Mouse (Mus musculus): Measurements from ENCODE around the gene Tmem37. TPM values are rescaled to one million over a fixed set of nuclear protein-coding genes. Genes with fewer than 3 reads are reported as not detected.

Tmem37 gene
- total RNA-seq, 2 experiments from 2014 or later, result 1.1 TPM

DNA sequence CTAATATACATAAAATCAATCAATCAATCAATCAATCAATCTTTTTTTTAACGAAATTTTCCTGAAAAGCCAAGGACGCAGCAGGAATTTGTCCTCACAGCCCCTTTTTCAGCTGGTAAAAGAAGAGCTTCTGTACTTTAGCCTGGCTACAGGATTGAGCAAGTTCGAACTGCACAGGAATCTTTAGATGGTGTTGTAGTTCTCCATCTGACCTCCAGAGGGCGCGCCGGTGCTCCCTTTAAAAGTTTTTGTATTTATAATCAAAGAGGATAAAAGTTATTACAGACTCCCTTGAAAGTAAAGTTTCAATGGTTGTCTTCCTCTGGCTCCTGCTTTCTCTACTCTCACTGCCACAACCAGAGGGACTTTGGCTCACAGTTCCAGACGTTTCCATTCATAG, 24.5 kb upstream of the Tmem37 start:
- DNase-seq (ENCODE audit: low spot score in 2 of 2), result peak; percentile 46 to 65
- intact Hi-C loops (cut with DNase I), result loop anchor here (2.0 kb wide), 1 partner anchor 48 kb away; no protein-coding TSS in a partner anchor

- DNase-seq (ENCODE audit: low spot score in 2 of 2), result no peak
- intact Hi-C loops (cut with DNase I), result no loop called here
Measured at GRCm38 (mm10) chr1:120094920-120095319, 21.0 kb upstream of the Tmem37 start.

DNA sequence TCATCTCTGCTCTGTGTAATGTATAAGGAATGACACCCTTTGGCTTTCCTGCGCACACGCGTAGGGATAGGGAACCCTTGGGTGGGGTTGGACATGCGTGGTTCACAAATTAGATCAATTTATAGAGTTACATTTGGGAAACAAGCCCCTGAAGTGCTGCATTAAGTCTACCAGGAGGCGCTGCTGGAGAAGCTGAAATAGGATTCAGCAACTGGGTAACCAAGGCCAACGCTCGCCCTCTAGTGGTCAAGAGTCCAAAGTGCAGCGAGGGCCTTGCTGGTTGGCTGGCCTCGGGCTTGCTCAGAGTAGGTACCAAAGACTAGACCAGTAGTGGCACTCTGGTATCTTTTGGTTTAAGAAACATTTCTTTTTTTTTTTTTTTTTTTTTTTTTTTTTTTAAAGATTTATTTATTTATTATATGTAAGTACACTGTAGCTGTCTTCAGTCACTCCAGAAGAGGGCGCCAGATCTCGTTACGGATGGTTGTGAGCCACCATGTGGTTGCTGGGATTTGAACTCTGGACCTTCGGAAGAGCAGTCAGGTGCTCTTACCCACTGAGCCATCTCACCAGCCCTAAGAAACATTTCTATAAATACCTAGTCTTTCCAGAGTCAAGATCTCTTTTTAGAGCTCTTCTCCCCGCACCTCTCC, 19.7 kb upstream of the Tmem37 start:
- DNase-seq (ENCODE audit: low spot score in 2 of 2), result peak; percentile 78 to 83
- intact Hi-C loops (cut with DNase I), result loop anchor here (1.0 kb wide), 1 partner anchor 60 kb away; no protein-coding TSS in a partner anchor

DNA sequence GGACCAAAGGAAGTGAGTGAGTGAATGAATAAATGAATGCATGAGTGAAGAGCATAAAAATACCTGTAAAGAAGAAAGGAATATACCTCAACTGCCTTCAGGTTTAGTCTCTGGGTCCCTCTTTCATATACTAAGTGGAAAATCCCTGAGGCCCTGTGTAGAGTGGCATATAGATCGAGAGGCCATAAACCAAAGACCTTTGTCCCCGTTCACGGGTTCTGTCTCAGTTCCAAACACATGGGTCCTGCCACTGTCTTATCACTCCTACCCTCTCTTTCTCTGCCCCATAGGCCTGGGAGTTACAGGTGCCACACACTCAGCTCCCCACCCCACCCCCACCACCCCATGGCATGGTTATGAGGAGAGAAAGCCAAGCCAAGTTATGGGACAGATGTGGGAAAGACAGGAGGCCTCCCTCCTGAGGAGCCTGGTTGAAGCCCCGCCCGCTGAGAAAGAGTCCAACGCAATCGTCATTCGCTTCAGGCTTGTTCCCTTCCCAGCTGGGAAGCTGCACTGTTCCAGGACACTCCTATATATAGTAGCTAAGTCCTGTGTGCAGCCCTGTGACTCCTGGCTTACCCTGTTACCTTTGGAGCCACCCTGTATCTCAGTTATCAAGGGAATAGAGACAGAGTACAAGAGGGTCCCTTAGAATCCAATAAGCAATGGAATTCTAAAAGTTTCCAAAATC, 17.2 kb upstream of the Tmem37 start:
- no peak for DNase-seq (ENCODE audit: low spot score in 2 of 2)
- intact Hi-C loops (cut with DNase I), result no loop called here

- intact Hi-C loops (cut with DNase I), result no loop called here
- DNase-seq (ENCODE audit: low spot score in 2 of 2), result no peak
Measured at GRCm38 (mm10) chr1:120089180-120089579, 15.3 kb upstream of the Tmem37 start.

DNA sequence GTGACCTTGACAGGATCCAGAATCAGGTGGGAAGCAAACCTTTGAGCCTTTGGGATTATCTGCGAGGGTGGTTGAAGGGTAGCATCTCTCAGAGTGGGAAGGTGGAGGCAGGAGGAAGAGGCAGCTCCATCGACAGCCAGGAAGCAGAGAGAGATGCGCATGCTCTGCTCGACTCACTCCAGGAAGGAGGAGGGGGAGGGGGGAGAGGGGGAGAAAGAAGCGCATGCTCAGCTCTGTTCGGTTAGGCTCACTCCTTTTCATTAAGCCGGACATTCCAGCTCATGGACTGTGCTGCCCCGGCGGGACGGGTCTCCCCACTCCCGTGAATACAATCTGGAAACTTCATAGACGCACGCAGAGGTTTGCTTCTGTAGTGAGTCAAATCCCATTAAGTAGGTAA, 12.8 kb upstream of the Tmem37 start:
- intact Hi-C loops (cut with DNase I), result no loop called here
- no peak for DNase-seq (ENCODE audit: low spot score in 2 of 2)

GRCm38 (mm10) chr1:120085696-120086095, 11.8 kb upstream of the Tmem37 start:
- DNase-seq (ENCODE audit: low spot score in 2 of 2), result no peak

DNA sequence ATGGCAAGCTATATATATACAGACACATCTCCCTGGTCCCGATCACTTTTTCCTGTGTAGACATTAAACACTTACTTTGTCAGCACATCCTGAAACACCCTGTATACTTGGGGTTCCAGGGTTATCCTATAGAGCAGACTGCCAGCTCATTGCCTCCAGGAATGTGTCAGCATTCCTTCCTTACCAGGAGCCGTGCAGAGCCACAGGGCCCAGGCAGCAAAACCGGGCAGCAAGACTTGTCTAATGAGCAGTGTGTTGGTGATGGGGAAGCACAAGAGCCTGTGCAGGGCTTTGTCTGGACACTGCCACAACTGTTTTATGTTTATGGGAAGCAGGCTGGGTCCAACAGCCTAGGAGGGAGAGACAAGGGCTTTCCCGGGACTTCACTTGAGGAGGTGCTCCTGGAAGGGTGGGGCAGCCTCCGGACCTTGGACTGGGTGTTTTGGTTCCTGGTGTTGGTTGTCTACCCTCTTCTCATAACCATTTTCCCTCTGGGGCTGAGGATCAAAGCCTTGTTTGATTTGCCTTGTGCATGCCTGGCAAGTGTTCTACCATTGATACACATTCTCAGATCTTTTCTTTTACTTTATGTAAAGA, 10.1 kb upstream of the Tmem37 start:
- no peak for DNase-seq (ENCODE audit: low spot score in 2 of 2)
- intact Hi-C loops (cut with DNase I), result no loop called here

More at GRCm38 (mm10) chr1:120085696-120086095, 11.8 kb upstream of the Tmem37 start:
- intact Hi-C loops (cut with DNase I), result no loop called here

DNA sequence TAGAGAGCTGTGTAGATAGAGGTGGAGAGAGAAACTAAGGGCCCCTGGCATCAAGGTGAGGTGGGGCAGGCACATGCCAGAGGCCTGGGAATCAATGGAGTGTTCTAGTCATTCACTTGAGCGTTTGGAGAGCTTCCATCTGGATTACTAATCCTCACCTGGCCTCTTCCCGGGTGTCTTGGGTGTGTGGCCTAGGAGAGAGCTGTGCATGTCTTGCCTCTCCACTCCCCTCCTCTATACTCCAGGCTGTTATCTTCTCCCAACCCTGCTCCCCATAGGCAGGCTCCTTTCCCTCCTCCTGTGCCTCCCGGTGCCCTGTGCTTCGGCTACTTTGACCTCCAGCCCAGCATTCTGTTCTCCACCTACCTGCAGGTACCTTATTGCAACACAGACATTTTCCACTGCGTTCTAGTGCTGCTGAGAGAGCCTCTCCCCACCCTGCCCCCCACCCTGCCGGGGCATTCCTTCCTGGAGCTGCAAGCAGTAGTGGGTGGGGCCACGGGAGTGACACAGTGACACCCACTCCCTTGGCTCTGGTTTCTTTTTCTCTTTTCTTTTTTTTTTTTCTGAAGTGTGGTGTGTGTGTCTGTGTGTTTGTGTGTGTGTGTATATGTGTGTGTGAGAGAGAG, 9.2 kb upstream of the Tmem37 start:
- intact Hi-C loops (cut with DNase I), result no loop called here
- no peak for DNase-seq (ENCODE audit: low spot score in 2 of 2)

DNA sequence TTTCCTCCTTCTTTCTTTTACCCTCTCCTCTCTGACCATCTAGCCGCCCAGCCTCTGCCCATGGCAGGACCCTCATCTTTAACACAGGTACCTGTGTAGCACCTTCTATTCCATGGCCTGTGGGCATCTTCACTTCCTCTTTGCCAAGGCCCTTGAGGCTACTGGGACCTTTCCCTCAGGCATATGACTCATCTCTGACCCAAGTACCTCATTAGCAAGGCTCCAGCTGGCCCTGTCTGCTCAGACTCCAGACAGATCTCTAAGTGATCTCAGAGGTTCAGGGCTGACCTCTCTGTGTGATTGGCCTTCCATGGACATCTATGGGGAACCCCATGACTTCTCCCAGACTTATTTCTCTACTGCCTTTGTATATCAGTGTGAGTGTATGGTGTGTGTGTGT, 6.8 kb upstream of the Tmem37 start:
- no peak for DNase-seq (ENCODE audit: low spot score in 2 of 2)
- intact Hi-C loops (cut with DNase I), result no loop called here

GRCm38 (mm10) chr1:120077746-120078410, 4.0 kb upstream of the Tmem37 start:
- intact Hi-C loops (cut with DNase I), result no loop called here

DNA sequence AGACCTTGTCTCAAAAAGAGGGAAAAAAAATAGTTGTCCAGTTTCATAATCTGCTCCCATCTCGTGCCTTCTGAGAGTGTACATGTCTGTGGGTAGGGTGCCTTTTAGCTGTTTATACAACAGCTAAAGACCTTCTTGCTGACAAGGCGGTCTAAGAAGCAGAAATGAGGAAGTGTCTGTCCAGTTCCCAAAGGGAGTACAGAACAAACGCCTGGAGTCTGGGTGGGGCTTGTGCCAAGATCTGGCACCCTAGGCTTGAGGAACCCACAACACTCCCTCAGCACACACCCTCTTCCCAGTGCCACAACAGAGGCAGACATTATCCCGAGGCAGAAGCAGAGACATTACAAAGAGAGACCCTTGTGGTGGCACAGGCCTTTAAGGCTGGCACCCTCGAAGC, 1.6 kb upstream of the Tmem37 start:
- DNase-seq (ENCODE audit: low spot score in 2 of 2), result no peak
- intact Hi-C loops (cut with DNase I), result no loop called here

More at GRCm38 (mm10) chr1:120077746-120078410, 4.0 kb upstream of the Tmem37 start:
- no peak for DNase-seq (ENCODE audit: low spot score in 2 of 2)

- intact Hi-C loops (cut with DNase I), result no loop called here
- DNase-seq (ENCODE audit: low spot score in 2 of 2), result no peak
Measured at GRCm38 (mm10) chr1:120074931-120075330, 1.1 kb upstream of the Tmem37 start.

DNA sequence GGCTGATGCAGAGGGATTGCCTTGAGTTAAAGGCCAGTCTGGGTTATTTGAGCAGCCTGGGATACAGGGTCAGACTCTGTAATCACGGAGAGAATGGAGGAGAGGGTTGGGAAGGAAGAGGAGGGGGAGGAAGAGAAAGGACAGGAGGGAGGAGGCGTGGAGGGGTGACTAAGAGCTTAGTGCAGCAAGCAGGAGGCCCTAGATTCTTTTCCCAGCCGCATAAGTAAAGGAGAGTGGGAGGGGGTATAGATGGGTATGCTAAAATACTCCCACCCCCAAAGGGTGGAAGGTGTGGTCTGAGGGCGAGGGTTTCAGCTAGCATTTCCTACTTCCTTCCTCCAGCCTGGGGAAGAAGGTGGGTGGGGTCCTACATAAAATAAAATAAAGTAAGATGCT, 431 bp upstream of the Tmem37 start:
- intact Hi-C loops (cut with DNase I), result no loop called here

DNA sequence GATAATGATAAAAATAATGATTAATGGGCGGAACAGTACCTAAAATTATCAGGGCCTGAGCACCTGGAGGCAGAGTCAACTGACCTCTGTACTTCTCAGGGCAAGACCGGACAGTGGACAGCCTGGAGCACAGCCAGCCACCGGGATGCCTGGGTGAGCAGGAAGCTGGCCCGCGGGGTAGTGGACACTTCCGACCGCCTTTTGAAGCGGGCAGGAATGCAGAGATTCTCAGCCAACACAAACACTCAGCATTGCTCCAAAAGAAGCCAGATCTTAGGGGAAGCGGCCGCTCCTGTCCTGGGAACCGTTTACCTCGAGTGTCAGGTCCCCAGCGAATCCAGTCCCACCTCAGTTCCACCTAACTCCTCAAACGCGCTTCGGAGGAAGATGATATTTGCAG, 974 bp downstream of the Tmem37 start:
- intact Hi-C loops (cut with DNase I), result no loop called here
- DNase-seq (ENCODE audit: low spot score in 2 of 2), result no peak

More for the DNA sequence above, 431 bp upstream of the Tmem37 start:
- DNase-seq (ENCODE audit: low spot score in 2 of 2), result no peak

DNA sequence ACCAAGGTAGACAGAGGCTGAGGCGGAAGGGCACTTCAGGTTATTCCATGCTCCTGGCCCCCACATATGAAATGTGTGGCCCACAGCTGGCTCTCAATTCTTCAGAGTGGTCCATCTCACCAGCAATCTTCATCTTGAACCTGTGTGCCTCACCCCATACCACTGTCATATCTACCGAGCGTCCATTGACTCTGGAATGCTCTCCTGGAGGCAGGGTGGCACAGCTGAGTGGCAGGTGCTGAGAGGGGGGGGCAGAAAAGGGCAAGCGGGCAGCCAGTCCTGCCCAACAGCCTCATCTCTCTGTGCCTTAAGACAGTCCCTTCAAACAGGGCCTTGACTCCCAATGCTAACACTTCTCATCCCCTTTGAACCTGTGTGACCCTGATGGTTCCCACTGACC, 2.7 kb downstream of the Tmem37 start:
- intact Hi-C loops (cut with DNase I), result no loop called here
- no peak for DNase-seq (ENCODE audit: low spot score in 2 of 2)

- DNase-seq (ENCODE audit: low spot score in 2 of 2), result no peak
- intact Hi-C loops (cut with DNase I), result no loop called here
Measured at GRCm38 (mm10) chr1:120070168-120070567, 3.7 kb downstream of the Tmem37 start.

- intact Hi-C loops (cut with DNase I), result no loop called here
- DNase-seq (ENCODE audit: low spot score in 2 of 2), result no peak
Measured at GRCm38 (mm10) chr1:120069120-120069519, 4.8 kb downstream of the Tmem37 start.

GRCm38 (mm10) chr1:120066625-120067024, 7.2 kb downstream of the Tmem37 start:
- intact Hi-C loops (cut with DNase I), result no loop called here
- no peak for DNase-seq (ENCODE audit: low spot score in 2 of 2)

DNA sequence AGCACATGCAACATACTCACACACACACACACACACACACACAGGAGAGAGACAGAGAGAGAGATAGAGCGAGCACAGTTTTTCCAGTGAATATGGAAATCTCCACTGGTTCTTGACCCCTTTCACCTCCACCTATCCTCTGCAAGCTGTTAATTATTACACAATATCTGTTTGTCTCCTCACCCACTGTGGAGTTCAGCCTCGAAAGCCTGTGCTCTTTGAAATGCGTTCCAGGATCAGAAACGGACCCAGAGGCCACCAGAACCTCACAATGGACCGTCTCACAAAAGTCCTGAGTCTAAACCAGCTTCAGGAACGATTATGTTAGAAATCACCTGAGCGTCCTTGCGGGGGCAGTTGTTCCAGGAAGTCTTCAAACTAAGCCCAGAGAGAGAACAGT, 7.7 kb downstream of the Tmem37 start:
- DNase-seq (ENCODE audit: low spot score in 2 of 2), result no peak
- intact Hi-C loops (cut with DNase I), result no loop called here
